Mouse (Mus musculus): ENCODE results near the gene Mical2. TPM values are rescaled to one million over a fixed set of nuclear protein-coding genes. Genes with fewer than 3 reads are reported as not detected.

Mical2 gene
- total RNA-seq, 1 experiment from 2014 or later, result 0.70 TPM

DNA sequence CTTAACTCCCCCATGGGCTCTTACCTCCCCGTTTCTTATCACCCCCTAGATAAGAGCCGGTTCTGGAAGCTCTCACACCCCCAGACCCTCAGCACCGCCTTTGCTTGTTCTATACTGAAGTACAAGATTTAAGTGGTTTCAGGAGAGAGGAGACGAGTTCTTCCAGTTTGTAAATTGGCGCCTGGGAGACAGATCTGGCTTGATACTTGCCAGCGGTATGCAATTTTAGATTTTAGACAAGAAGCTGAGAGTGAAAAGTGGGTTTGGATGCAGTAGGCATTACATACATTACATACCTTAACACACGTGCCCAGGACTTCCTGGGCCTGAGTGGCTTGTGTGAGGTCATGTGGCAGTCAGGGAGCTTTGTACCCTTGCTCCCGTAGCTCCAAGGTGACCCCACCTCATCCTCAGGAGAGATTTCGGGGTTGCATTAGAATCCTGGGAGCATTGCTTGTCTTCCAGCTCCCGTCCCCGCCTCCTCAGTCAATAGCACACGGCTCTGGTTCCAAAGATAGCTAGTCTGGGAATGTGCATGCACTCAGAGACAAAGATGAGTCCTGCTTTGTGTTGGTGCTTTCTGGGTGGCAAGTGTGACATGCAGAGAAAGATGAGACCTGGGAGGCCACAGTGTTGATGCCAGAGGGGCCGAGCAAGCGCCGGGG is 43.2 kb downstream of the Mical2 start:
- ATAC-seq (ENCODE audit: extremely low read depth, insufficient number of reproducible peaks, low FRiP score, poor library complexity, severe bottlenecking), result no peak

DNA sequence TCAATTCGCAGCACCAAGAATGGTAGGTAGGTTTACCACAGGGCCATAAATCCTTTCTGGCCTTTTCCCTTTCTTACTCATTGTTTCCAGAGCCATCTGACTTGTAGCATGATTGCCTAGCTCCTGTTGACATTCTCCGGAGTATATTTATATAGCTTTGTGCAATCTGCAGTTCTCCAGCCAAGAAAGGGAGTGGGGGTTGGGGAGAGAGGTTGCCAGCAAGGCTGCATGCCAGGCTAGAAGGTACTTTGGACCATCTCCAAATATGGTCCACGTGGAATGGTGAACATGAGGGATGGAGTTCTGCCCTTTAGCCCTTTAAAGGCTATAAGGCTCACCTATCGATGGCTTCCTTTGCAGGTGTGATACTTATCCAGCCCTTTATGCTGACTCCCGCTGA is 45.2 kb downstream of the Mical2 start:
- no peak for ATAC-seq (ENCODE audit: extremely low read depth, insufficient number of reproducible peaks, low FRiP score, poor library complexity, severe bottlenecking)

DNA sequence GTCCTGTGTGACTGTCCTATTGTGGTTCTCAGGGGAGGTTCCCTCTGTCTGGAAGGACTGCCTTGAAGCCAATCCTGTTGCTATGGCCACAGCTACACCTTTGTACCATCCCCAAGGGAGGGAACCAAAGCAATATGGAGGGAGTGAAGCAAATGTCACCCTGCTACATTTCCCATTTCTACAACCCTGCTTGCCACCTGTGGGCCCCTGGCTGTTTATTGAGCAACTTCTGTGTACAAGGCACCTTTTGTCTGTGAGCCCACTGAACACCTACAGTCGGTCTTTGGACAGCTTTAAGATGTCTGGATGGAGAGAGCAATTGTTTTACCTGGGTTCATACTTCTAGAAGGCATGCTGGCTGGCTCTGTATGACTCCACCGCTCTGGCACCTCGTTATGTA is 46.0 kb downstream of the Mical2 start:
- no peak for ATAC-seq (ENCODE audit: extremely low read depth, insufficient number of reproducible peaks, low FRiP score, poor library complexity, severe bottlenecking)

DNA sequence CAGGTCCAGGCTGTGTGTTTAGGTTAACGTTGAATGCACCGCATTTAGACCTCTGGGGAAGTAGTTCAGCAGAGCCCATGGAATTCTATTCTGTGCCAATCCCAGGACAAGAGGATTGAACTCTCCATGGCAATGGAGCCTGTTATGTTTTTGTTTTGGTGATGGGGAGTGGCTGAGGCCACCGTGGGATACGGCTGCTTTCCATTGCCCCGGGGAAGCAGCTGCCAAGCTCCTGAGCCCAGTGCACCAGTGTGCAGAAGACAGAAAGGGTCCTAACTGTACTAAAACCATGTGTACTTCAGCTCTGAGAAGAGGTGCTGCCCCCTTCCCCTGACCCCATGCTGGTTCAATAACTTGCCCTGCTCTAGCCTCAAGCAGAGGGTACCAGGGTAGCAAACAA is 47.0 kb downstream of the Mical2 start:
- no peak for ATAC-seq (ENCODE audit: extremely low read depth, insufficient number of reproducible peaks, low FRiP score, poor library complexity, severe bottlenecking)

DNA sequence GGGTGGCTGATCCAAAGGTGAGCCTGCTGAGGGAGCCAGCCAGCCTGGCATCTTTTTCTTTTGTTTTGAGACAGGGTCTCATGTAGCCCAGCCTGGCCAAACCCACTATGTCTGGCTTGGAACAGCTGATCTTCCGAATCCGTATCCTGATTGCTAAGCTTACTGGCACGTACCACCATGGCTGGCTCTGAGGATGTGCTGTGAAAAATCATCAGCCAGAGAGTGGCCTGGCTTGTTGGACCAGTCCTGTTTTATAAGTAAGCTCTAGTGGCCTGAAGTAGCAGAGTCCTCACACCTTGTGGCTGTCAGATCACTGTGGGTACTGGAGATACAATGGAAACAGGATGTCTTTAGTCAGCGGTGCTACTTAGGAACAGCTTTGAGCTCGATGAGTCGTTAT is 47.8 kb downstream of the Mical2 start:
- ATAC-seq (ENCODE audit: extremely low read depth, insufficient number of reproducible peaks, low FRiP score, poor library complexity, severe bottlenecking), result no peak

DNA sequence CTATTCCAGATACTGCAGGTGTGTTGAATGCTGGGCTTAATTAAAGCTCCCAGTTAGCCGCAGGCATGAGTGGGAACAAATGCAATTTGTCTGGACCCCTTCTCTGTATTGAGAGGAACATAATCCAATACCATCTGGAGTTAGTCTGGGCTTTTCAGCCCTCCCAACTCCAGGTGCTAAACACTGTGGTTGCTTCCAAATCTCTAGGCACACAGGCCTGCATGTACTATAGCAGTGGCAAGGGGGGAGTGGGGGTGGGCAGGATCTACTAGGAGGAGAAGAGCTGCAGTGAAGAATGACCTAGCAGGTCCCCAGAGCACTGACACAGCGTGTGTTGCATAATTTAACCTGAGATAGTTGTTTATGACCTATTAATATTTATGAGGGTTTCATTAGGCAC is 49.0 kb downstream of the Mical2 start:
- ATAC-seq (ENCODE audit: extremely low read depth, insufficient number of reproducible peaks, low FRiP score, poor library complexity, severe bottlenecking), result no peak

DNA sequence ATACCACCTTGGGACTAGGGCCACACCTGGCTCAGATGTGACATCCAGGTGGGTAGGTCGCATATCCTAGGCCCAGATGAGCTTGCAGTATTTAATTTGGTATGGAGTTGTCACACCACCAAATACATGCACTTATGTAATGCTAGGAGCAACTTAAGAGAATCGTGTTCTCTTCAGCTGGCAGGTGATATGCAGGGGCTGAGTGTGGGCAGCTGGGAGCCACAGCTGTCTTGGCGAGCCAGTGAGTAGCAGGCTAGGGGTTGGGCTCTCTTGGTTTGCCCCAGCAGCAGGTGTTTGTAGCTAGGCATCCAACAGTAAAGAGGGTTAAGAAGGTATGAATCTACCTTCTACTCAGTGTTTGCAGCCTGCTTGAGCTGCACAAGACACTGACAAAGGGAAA is 49.4 kb downstream of the Mical2 start:
- ATAC-seq (ENCODE audit: extremely low read depth, insufficient number of reproducible peaks, low FRiP score, poor library complexity, severe bottlenecking), result no peak

DNA sequence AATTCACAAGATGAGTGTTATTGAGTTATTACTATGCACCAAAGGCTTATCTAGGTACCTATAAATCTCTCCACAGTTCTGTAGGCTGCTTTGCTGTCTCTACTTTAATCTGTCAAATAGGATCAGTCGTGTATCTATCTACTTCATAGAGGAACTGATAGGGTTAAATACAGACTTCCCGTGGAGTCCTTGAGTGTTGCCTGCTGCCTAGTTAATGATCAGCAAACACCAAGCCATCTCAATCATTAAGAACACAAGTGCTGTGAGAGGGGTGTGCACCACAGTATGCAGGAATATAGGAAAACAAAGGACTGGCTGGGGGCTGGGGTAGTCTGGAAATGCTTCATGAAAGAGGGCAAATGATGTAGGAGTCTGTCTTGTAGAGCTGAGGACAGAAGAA is 50.2 kb downstream of the Mical2 start:
- no peak for ATAC-seq (ENCODE audit: extremely low read depth, insufficient number of reproducible peaks, low FRiP score, poor library complexity, severe bottlenecking)

DNA sequence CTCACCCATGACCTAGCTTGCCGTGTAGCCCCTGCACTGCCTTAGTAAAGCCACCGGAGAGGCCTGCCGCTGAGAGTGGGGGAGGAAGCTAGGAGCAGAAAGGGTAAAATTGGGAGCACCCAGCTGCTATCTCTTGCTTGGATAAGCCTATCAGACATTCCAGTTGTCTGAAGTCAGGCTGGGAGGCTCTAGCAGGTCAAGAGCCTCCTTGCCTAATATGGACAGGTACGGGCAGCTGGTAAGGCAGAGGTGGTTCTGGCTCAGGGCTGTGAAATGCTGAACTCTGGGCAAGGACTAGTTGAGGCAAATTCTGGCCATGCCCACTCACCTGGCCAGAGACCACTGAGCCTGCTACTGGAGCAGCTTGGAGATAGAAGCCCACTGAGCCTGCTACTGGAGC is 51.2 kb downstream of the Mical2 start:
- ATAC-seq (ENCODE audit: extremely low read depth, insufficient number of reproducible peaks, low FRiP score, poor library complexity, severe bottlenecking), result no peak

DNA sequence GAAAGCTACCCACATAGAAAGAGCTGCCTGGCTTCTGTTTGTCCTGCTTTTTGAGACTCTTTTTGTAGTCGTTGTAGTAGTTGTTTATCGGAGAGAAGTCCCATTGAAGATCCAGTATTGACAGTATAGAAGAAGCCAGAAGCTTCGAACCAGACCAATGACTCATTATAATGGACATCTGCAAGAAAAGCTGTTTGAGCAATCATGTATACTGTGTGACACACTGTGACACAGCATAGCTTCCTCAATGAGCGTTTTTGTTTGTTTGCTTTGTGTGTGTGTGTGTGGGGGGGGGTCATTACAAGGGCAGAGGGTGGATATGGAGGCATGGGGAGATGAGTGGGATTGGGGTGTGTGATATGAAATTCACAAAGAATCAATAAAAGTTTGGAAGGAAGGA is 53.0 kb downstream of the Mical2 start:
- ATAC-seq (ENCODE audit: extremely low read depth, insufficient number of reproducible peaks, low FRiP score, poor library complexity, severe bottlenecking), result no peak

DNA sequence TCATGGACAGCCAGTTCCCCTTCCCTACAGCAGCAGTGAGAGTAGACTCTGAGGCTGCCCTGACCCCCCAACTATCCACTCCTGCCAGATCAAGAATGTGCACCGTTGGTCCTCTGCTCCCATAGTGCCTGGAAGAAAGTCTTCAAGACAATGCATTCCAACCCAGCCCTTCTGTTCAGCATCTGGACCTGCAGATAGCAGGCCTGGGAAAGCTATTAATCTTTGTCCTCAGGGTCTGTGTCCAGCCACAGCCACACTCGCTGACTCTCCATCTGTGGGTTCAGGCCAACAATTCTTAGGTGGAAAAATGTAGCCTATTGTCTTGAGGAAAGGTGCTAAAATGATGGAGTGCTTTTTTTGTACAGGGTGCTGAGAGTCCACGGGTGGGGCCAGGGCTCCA is 54.8 kb downstream of the Mical2 start:
- ATAC-seq (ENCODE audit: extremely low read depth, insufficient number of reproducible peaks, low FRiP score, poor library complexity, severe bottlenecking), result no peak

DNA sequence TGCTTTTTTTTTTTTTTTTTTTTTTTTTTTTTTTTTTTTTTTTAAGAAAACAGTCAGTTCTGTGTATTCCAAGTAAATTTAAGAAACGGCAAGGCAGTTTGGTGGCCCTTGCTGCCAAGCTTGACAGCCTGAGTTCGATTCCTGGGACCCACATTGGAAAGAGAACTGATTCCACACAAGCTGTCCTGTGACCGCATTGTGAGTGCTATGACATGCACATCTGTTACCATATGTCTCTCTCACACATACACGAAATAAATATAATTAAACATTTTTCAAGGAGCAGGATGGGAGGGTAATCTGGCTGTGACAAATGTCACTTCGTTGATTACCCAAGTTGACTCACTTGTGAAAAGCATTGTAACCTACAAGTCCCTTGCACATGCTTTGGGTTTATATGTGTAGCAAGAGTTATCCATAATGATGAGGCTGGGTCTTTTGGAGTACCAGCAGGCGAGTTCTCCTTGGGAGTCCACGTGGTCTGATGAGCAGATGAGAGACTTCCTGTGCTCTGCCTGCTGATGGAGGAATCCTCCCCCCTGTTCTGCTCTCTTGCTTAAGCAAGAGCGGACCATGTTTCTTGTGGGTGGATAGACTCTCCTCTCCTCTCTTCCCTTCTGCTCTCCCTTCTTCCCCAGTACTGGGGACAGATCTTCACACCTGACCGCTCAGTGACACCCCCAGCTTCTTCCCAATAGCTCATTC is 58.1 kb downstream of the Mical2 start:
- ATAC-seq (ENCODE audit: extremely low read depth, insufficient number of reproducible peaks, low FRiP score, poor library complexity, severe bottlenecking), result no peak

DNA sequence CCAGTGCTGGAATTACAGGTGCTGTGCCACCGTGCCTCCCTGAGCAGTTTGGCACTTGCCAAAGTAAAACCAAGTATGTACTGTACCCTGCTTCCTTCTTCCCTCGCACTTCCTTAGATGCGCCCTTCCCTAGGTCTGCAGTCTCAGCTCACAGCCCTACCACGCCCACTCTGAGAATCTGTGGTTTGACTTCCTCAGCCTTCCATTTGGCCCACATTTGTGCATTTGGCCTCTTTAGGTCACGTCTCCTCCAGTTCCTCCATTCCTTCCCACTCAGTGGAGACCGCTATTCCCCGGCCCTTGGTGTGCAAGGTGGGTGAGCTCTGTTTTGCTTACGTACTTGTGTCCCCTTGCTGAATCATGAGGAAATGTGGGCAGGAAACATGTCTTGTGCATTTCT is 59.9 kb downstream of the Mical2 start:
- no peak for ATAC-seq (ENCODE audit: extremely low read depth, insufficient number of reproducible peaks, low FRiP score, poor library complexity, severe bottlenecking)

DNA sequence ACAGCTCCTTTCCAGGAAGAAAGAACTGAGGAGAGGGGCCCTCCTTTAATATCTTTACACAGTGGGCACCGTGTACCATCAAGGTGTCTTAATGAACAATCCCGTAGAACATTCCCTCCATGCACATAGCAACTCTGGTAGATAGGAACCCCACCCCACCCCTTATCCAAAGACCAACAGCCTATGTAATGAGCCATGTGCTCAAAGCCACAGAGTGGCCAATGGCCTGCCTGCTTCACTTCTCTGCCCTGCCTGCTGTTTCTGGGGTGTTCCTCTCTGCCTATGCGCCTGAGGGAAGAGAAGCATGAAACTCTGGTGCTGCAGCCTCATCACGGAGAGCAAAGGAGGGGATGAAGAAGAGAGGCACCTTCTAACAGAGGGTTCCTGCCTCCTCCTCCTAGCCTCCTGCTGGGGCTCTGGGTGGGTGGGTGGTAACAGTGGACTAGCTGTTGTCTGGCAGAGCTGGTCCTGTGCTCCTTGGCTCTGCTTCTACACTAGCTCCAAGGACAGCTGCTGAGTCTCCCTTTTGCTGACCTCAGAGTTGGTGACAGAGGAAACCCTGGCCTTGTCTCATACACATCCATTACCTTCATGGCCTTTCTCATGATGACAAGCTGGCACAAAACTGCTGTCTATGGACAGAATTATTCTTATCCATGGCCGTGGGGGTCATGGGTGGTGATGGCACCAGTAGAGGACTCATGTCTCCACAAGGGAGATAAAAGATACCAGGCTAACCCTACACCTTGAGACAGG is 62.9 kb downstream of the Mical2 start:
- no peak for ATAC-seq (ENCODE audit: extremely low read depth, insufficient number of reproducible peaks, low FRiP score, poor library complexity, severe bottlenecking)

DNA sequence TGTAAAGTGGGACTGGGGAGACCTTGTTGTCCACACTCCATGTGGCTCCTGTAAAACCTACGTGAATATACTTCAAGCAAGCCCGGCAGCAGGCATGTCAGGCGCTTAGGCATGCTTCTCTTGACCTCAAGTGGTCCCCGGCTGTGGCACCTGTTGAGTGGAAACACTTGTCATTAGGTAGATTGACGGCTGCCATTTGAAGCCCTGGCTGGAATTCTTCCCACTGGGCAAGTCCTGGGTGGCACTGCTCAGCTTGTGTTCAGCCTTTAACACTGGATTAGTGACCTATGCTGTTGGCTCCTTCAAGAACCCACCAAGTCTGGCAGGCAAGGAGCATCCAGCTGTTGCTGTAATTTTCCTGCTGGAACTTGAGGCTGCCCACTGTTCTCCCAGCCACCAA is 63.9 kb downstream of the Mical2 start:
- no peak for ATAC-seq (ENCODE audit: extremely low read depth, insufficient number of reproducible peaks, low FRiP score, poor library complexity, severe bottlenecking)

DNA sequence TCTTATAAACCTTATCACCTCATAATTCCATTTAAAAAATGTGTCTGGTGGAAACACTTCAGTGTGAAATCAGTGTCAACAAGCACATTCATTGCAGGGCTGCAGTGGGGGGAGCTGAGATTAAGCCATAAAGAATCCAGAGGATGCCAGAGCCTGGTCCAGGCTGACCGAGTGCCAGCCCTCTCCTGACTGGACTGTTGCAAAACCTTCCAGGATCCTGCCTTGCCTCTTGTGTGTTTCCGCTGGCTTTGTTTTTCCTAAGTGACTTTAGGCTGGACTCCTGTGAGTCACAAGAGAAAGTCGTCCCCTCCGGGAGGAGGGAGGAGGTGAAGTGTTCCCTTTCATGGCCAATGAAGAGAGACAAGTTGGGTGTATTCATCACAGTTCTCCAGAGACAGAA is 64.3 kb downstream of the Mical2 start:
- no peak for ATAC-seq (ENCODE audit: extremely low read depth, insufficient number of reproducible peaks, low FRiP score, poor library complexity, severe bottlenecking)

DNA sequence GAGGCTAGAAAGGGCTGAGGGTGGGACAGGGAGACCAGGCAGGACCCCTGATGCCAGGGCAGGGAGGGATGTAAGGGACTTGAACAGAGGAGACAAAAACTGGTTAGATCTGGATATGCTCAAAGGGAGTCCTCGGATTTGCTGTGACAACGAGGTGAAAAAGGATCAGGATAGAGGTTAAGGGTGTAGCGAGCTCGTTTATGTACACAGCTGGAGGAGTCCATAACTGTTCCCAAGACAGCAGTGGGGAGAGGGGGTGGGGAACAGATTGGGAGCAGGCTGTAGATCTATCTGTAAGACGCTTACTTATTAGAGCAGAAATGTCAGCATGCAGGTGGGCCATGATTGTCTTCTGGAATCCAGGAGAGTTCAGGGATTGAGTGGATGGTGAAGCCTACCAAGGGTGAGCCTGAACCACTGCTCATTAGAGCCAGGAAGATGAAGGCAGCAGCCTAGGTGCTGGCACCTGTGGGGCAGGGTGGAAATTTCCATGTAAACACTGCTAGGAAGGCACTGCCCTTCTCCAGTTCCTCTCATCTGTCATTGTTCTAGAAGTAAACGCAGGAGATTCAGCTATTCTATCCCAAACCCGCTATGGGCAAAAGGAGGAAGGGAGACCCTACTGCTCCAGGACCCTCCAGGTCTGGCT is 67.9 kb downstream of the Mical2 start:
- ATAC-seq (ENCODE audit: extremely low read depth, insufficient number of reproducible peaks, low FRiP score, poor library complexity, severe bottlenecking), result no peak

DNA sequence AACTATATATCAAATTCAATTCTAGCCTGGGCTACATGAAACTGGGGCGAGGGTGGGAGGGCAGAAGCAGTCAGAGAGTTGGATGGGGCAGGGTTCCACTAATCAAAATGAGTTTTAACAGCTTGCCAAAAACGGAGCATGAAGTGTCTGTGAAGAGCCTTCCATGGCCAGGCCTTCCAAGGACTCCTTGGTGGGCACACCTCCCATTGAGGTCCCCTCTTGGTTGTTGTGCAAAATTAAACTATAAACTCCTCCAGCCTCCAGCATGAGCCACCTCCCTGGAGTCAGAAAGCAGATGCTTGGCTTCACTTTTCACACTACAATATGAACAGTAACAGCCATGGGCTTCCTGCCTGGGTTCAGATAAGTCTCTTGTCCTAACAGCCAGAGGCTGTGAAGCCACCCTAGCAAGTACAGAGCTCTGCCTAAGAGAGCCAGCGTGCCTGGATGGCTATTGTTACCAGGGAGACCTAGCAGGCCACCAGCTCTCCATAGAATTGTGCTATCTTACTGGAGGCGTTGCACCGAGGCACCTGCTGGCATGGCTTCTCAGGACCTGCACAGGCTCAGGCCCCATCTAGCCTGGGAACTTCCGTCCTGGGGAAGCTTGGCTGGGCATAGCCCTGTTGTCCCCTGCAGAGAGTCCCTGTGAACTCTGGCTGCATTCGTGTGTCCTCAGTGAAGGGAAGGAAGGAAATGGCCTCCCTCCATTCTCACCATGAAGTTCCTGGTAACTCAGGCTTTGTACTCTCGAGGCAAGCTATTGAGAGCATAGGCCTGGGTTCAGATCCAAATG is 70.0 kb downstream of the Mical2 start:
- no peak for ATAC-seq (ENCODE audit: extremely low read depth, insufficient number of reproducible peaks, low FRiP score, poor library complexity, severe bottlenecking)

DNA sequence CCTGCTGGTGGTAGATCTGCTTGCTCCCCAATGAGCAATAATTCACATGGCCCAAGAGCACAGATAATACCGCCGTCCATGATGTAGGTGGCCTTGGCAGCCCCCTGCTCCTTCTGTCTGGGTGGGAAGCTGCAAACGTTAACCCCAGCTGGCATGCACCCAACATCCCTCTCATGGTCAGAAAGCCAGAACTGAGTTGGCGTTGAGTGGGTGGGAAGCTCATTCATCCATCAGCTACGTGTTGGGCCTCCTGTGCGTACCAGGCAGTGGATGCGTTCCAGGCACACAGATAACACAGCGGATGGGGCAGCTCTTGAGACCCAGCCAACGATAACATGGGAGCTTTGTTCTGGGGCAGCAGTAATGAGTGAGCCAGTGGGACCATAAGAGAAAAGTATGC is 72.4 kb downstream of the Mical2 start:
- no peak for ATAC-seq (ENCODE audit: extremely low read depth, insufficient number of reproducible peaks, low FRiP score, poor library complexity, severe bottlenecking)
